Mouse (Mus musculus): ENCODE data around the gene Tmem215.
A peak's percentile ranks its signal among the peaks of the same experiment; 100 is the strongest.

Gene Tmem215

DNA sequence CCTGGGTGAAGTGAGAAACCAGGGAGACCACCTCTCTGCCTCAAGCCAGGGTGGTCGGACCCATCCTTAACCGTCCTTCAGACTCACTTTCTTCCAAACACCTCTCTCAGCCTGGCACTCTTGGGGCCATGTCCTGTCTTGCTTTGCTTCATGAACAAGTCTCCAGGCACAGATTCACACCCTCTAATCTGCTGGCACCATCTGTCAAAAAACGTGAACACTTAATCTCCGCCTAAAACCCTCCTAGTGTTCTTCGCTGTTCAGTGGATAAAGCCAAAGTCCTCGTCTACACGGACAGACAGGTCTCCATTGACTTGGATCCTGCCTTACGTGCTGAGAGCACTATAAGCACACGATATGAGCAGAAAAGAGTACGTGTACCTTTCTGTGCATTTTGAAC lies at the start of gene Tmem215:
Tmem215 (plus strand) TSS at position 301 of the 400 bp plus-strand sequence.
- DNase-seq (ENCODE audit: low spot score in 2 of 2): no peak

DNA sequence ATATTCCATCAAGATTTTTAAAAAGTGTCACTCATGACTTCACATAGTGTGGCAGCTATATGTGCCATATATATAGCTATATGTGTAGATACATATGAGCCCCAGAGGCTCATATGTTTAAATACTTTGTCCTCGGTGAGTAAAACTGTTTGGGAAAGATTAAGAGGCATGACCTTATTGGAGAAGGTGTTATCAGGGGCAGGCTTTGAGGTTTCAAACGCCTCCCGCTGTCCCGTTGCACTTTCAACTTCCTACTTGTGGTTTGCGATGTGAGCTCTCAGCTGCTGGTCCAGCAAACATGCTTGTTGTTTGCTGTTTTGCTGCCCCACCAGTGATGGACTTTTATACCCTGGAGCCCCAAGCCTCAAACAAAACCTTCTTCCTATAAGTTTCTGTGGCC lies 40.1 kb upstream of the Tmem215 start:
- no peak for DNase-seq (ENCODE audit: low spot score in 2 of 2)

- no peak for DNase-seq (ENCODE audit: low spot score in 2 of 2)
These were observed 38.6 kb upstream of the Tmem215 start for GRCm38 (mm10) chr4:40433379-40433778.

GRCm38 (mm10) chr4:40434388-40434787 lies 37.6 kb upstream of the Tmem215 start:
- DNase-seq (ENCODE audit: low spot score in 2 of 2): no peak

GRCm38 (mm10) chr4:40443565-40443964 lies 28.4 kb upstream of the Tmem215 start:
- DNase-seq (ENCODE audit: low spot score in 2 of 2): no peak

GRCm38 (mm10) chr4:40472700-40473530 lies 935 bp downstream of the Tmem215 start:
- DNase-seq (ENCODE audit: low spot score in 2 of 2): peak in 1 of 2 experiments; percentile 38

- no peak for DNase-seq (ENCODE audit: low spot score in 2 of 2)
These were observed 1.9 kb downstream of the Tmem215 start for GRCm38 (mm10) chr4:40473911-40474310.

DNA sequence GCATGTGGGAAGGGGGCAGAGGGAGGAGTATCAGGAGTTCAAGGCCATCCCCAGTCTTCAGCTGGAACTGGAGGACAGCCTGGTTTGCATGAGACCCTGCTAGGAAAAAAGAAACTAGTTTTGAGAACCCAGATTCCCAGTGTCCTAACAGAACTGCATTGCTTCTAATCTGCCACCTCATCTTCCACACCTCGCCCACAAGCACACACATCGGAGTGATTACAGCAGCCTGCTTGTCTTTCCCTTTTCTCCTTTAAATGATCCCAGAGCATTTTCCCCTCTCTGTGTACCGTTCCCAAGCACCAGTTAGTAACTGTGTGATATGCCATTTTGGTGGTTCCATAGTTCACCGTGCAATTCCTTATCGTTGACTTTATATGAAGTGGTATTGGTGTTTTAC lies 6.0 kb downstream of the Tmem215 start:
- DNase-seq (ENCODE audit: low spot score in 2 of 2): no peak

GRCm38 (mm10) chr4:40486546-40486945 lies 14.6 kb downstream of the Tmem215 start:
- no peak for DNase-seq (ENCODE audit: low spot score in 2 of 2)

- DNase-seq (ENCODE audit: low spot score in 2 of 2): no peak
These were observed 19.8 kb downstream of the Tmem215 start for GRCm38 (mm10) chr4:40491731-40492130.

GRCm38 (mm10) chr4:40496354-40496753 lies 24.4 kb downstream of the Tmem215 start:
- no peak for DNase-seq (ENCODE audit: low spot score in 2 of 2)

- DNase-seq (ENCODE audit: low spot score in 2 of 2): peak in 1 of 2 experiments; percentile 17
These were observed 24.8 kb downstream of the Tmem215 start for GRCm38 (mm10) chr4:40496828-40497227.

- no peak for DNase-seq (ENCODE audit: low spot score in 2 of 2)
These were observed 28.0 kb downstream of the Tmem215 start for GRCm38 (mm10) chr4:40499812-40500591.

DNA sequence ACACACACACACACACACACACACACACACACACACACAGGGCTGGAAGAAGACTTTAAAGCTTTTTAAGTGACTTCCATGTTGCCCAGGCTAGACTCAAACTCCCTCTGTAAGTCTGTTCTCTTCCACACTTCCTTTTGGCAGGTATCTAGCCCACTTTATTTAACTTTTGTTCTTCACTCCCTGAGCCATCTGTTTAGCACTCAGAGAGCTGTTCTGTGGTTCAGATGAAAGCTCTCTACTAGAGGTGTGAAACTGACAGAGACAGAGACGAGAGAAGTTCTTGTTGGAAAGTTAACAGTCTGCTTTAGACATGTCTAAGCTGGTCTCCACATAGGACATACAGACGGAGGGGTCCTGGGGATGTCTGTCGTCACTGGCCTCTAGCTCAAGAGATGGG lies 30.5 kb downstream of the Tmem215 start:
- no peak for DNase-seq (ENCODE audit: low spot score in 2 of 2)

DNA sequence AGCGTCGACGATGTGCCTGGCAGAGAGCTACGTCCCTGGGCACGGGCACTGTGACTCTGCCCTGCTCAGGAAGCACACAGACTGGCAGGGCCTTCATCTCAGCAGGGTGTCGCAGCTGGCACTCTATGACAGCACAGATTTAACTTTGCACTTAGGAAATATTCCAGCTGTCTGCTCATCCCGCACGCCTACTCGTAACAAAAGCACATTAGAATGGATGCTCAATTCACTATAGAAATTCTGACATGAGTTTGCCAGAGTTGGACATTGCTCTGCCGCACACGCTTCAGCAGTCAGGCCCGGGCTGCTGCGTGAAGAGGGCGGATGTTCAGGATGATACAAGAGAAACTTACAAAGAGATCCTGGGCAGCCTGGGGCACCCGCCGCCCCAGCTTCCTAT lies 37.6 kb downstream of the Tmem215 start:
- peak in 1 of 2 experiments; percentile 31 for DNase-seq (ENCODE audit: low spot score in 2 of 2)

DNA sequence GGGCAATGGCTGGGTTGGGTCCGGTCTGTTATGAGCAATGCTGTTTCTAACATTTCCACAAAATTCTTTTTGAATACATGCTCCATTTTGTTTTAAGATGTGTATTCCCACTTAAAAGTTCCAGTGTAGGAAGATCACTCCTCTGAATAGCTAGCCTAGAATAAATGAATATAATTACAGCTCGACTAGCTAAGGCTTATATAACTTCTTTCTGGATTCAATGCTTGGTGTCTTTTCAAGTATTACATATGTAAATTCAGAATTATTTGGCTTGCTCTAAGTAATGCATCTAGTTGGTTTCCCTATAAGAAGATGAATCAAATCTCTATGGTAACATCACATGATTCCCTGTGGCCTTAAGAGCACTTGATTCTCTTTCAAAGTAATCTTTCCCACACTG lies 41.3 kb downstream of the Tmem215 start:
- no peak for DNase-seq (ENCODE audit: low spot score in 2 of 2)

GRCm38 (mm10) chr4:40518545-40519324 lies 46.8 kb downstream of the Tmem215 start:
- no peak for DNase-seq (ENCODE audit: low spot score in 2 of 2)
